Mouse (Mus musculus): Measurements from ENCODE around the gene Agap1. TPM values are rescaled to one million over a fixed set of nuclear protein-coding genes. Genes with fewer than 3 reads are reported as not detected.

The Agap1 gene
- polyA plus RNA-seq, 1 experiment from 2014 or later: 24.6 TPM

DNA sequence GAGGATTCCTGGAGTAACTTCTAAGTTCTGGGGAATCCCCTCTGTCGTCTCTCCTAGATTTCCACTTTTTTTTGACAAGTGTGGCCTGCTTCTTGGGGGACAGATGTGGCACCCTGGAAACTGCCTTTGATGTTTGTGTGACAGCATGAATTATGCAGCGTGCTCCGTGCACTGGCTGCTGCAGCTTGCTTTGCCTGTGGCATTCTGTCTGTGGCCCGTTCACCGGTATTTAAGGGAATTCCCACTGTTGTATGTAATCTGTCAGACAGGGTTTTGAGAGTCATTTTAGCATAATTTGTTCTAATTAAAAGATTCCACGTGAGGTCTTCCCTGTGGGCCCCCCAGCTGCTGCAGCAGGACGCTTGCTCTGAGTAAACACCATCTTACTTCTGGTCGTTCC is 312.3 kb downstream of the Agap1 start:
- H3K4me2 ChIP-seq (replicated peaks): no peak overlapping the region
- ATAC-seq (ENCODE audit: insufficient number of reproducible peaks, insufficient read depth, low FRiP score, low TSS enrichment): no peak
- 48% methylated on average over 8 of the region's 8 CpGs for WGBS

DNA sequence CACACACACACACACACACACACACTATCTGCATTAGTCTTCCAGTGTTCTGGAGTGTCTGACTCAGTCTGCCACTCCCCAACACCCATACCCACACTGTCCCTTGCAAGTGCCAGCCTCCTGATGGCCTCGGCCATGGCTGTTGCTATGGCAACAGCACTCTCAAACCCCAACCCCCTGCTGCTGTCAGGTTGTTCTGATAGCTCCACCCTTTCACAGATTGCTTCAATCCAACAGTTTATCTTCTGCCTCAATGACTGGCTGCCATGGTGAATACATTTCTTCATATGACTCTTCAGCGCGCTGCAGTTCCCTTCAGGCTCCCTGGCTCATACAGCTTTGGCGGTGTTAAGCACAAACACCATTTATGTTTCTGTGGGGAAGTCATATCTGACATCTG is 315.0 kb downstream of the Agap1 start:
- H3K4me1 ChIP-seq: peaks cover 15% of the 10 kb centered on the region; the same call in 1 of the 2 replicates
- H3K27ac ChIP-seq: no peak overlapping the region
- no peaks in the 10 kb centered on the region for H3K27me3 ChIP-seq
- H3K4me2 ChIP-seq (replicated peaks): no peak overlapping the region
- H3K9ac ChIP-seq: no peak overlapping the region
- H3K36me3 ChIP-seq: peaks cover 3% of the 10 kb centered on the region; the same call in 1 of the 2 replicates
- no peaks in the 10 kb centered on the region for H3K9me3 ChIP-seq
- H3K4me3 ChIP-seq: no peak overlapping the region
- no peak for ATAC-seq (ENCODE audit: insufficient number of reproducible peaks, insufficient read depth, low FRiP score, low TSS enrichment)
- WGBS: 86% methylated on average over 4 of the region's 4 CpGs

More for the DNA sequence above, 312.3 kb downstream of the Agap1 start:
- H3K36me3 ChIP-seq: peaks cover 3% of the 10 kb centered on the region; the same call in 1 of the 2 replicates
- H3K27me3 ChIP-seq: no peaks in the 10 kb centered on the region
- no peak overlapping the region for H3K9ac ChIP-seq
- H3K4me1 ChIP-seq: peaks cover 26% of the 10 kb centered on the region
- no peaks in the 10 kb centered on the region for H3K9me3 ChIP-seq
- H3K4me3 ChIP-seq: no peak overlapping the region
- no peak overlapping the region for H3K27ac ChIP-seq

DNA sequence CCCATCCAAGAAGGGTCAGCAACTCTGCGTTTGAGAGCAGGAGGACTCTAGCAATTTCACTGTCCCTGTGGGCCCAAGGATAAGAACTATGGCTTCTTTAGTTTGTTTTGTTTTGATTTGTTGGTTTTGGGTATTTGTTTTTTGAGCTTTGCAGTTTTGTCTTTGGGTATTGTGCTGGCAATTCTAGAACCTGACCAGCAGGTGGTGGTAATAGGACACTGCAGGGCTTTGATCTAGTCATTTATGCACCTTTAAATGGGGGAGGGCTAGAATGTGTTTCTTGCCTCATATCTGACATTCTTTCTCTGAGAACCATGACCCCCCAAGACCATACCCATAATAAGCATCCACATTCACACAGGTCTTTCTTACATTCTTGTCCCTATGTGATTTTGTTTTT is 315.7 kb downstream of the Agap1 start:
- Histone ChIP-seq H3K4me1 (peaks cover 15% of the 10 kb centered on the region; the same call in 1 of the 2 replicates), H3K9ac (no peak overlapping the region), H3K36me3 (peaks cover 3% of the 10 kb centered on the region; the same call in 1 of the 2 replicates), H3K4me3 (no peak overlapping the region), H3K27me3 (no peaks in the 10 kb centered on the region), H3K27ac (no peak overlapping the region), H3K4me2 (replicated peaks) (no peak overlapping the region), H3K9me3 (no peaks in the 10 kb centered on the region)
- WGBS: 63% methylated on average over 1 of the region's 1 CpGs
- no peak for ATAC-seq (ENCODE audit: insufficient number of reproducible peaks, insufficient read depth, low FRiP score, low TSS enrichment)

DNA sequence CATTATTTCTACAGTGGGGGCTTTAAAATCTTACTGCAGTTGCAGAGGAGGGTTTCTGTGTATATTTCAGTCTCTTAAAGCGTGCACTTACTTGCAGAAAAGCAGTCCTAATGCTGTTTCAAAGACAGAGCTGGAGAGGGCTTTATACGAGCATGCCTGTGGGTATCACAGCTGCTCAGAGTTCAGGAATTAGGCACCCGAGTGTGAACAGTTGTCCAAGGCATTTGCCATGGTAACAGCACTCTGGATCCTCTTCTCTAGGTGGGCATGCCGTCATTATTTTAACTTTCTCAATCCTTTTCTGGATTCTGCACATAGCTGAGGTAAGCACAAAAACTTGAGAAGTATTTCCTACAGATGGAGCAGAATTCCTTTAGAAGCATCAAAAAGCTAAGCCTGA is 321.1 kb downstream of the Agap1 start:
- no peak overlapping the region for H3K4me3 ChIP-seq
- no peak overlapping the region for H3K27ac ChIP-seq
- WGBS: 51% methylated on average over 4 of the region's 4 CpGs
- ATAC-seq (ENCODE audit: insufficient number of reproducible peaks, insufficient read depth, low FRiP score, low TSS enrichment): no peak
- H3K36me3 ChIP-seq: no peaks in the 10 kb centered on the region
- no peaks in the 10 kb centered on the region for H3K27me3 ChIP-seq
- no peak overlapping the region for H3K9ac ChIP-seq
- H3K9me3 ChIP-seq: no peaks in the 10 kb centered on the region
- H3K4me2 ChIP-seq (replicated peaks): no peak overlapping the region
- H3K4me1 ChIP-seq: no peaks in the 10 kb centered on the region

DNA sequence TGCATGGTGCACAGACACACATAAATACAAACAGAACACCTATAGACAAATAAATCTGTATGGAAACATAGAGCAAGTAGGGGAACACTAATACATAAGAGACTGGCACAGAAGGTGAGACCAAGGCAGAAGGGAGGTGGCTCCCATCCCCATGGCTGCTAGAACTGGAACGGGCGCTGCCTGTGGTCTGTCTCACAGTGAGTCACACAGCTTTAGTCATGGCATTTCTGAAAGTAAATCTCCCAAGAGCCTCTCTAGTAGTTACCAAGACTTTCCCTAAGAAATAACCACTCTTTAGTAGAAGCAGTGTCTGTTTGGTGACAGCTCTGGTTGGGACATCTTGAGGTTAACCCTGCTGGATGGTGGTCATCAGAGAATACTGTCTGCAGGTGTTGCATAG is 326.1 kb downstream of the Agap1 start:
- Histone ChIP-seq H3K4me1 (peaks cover 8% of the 10 kb centered on the region; the same call in 1 of the 2 replicates), H3K9me3 (no peaks in the 10 kb centered on the region), H3K4me3 (no peak overlapping the region), H3K4me2 (replicated peaks) (no peak overlapping the region), H3K36me3 (no peaks in the 10 kb centered on the region), H3K27ac (no peak overlapping the region), H3K27me3 (no peaks in the 10 kb centered on the region), H3K9ac (no peak overlapping the region)
- ATAC-seq (ENCODE audit: insufficient number of reproducible peaks, insufficient read depth, low FRiP score, low TSS enrichment): no peak
- 90% methylated on average over 2 of the region's 2 CpGs for WGBS

DNA sequence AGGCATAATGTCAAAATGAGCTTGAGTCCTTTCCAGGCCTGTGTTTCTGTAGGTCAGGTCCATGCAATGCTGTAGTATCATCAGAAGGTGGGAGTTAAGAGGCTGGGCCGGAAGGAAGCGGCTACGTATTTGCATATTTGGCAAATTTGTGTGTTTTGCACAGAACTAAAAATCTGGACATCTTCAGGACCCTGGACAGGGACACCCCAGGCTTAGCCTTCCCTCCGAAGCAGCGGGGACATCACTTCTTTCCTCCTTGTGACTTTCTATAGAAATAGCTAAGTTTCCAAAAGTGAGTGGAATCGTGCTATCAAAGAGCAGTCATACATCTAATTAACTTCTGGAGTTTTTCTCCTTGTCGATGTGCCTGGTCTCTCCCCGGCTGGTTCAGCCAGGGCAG is 327.3 kb downstream of the Agap1 start:
- 60% methylated on average over 8 of the region's 8 CpGs for WGBS
- Histone ChIP-seq H3K4me1 (peaks cover 8% of the 10 kb centered on the region; the same call in 1 of the 2 replicates), H3K27me3 (no peaks in the 10 kb centered on the region), H3K9me3 (no peaks in the 10 kb centered on the region), H3K4me2 (replicated peaks) (no peak overlapping the region), H3K9ac (no peak overlapping the region), H3K27ac (no peak overlapping the region), H3K4me3 (no peak overlapping the region), H3K36me3 (no peaks in the 10 kb centered on the region)
- no peak for ATAC-seq (ENCODE audit: insufficient number of reproducible peaks, insufficient read depth, low FRiP score, low TSS enrichment)

DNA sequence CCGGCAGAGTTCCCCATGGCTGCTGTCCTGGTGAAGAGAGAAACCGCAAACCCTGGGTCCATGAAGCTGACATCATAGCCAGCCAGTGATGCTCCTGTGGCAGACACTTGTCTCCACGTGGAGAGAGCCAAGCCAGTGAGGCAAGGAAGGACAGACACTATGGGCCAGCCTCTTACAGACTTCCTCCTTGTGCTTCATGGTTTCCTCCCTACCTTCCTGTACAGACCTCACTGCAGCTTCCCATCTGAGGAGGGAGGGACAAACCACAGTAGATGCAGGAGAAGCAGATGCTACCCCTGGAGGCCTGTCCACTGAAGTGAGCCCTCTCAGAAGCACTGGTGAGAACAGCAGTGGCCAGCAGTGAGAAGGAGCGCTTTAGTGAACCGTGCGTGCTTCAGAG is 332.2 kb downstream of the Agap1 start:
- Histone ChIP-seq H3K4me1 (peaks cover 8% of the 10 kb centered on the region; the same call in 1 of the 2 replicates), H3K9ac (no peak overlapping the region), H3K36me3 (peaks cover 17% of the 10 kb centered on the region; the same call in 1 of the 2 replicates), H3K9me3 (no peaks in the 10 kb centered on the region), H3K27me3 (no peaks in the 10 kb centered on the region), H3K4me3 (no peak overlapping the region), H3K4me2 (replicated peaks) (no peak overlapping the region), H3K27ac (no peak overlapping the region)
- ATAC-seq (ENCODE audit: insufficient number of reproducible peaks, insufficient read depth, low FRiP score, low TSS enrichment): no peak
- WGBS: 88% methylated on average over 6 of the region's 6 CpGs

DNA sequence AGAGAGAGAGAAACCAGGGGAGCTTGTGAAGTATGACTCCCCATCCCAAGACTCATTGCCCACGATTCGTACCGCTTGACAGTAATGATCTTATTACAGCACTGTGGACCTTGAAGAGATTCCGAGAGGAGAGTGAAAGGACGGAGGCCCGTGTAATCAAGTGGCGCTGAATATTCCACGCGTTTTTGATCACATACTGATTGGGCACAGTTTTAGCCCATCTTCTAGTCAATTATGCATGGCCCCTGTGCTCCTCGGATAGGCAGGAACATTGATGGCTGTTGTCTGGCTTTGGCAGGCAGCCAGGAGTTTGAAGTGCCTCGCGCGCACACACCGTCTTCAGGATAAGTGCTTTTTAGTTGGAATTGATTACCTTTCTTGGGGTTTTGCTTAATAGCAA is 344.1 kb downstream of the Agap1 start:
- WGBS: 70% methylated on average over 14 of the region's 14 CpGs
- no peaks in the 10 kb centered on the region for H3K27me3 ChIP-seq
- H3K4me2 ChIP-seq (replicated peaks): no peak overlapping the region
- H3K4me3 ChIP-seq: no peak overlapping the region
- H3K9me3 ChIP-seq: no peaks in the 10 kb centered on the region
- 0 out of 2 replicates have a peak, but pooled peaks cover 4% of the 10 kb centered on the region for H3K36me3 ChIP-seq
- H3K27ac ChIP-seq: no peak overlapping the region
- H3K4me1 ChIP-seq: peaks cover 21% of the 10 kb centered on the region
- no peak overlapping the region for H3K9ac ChIP-seq
- ATAC-seq (ENCODE audit: insufficient number of reproducible peaks, insufficient read depth, low FRiP score, low TSS enrichment): no peak

DNA sequence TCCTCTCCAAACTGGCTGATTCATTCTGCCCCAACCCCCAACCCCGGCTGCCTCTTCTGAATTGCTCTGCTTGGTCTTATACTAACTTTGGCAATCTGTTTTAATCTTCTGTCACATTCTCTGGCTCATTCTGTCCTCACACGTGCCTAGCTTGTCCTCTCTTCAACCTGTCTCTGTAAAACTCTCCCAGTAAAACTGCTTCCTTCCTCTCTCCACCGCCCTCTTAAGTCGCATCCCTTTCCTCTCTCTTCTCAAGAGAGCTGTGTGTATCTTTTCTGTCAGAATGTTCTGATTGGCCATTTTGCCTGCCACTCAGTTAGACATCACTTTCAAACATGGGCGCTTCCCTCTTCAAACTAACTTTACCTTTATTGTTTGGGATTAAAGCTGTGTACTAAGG is 346.9 kb downstream of the Agap1 start:
- ATAC-seq (ENCODE audit: insufficient number of reproducible peaks, insufficient read depth, low FRiP score, low TSS enrichment): no peak
- H3K4me3 ChIP-seq: no peak overlapping the region
- H3K27ac ChIP-seq: no peak overlapping the region
- no peaks in the 10 kb centered on the region for H3K9me3 ChIP-seq
- H3K27me3 ChIP-seq: no peaks in the 10 kb centered on the region
- WGBS: 77% methylated on average over 5 of the region's 5 CpGs
- H3K36me3 ChIP-seq: 0 out of 2 replicates have a peak, but pooled peaks cover 4% of the 10 kb centered on the region
- H3K4me1 ChIP-seq: peaks cover 21% of the 10 kb centered on the region
- H3K9ac ChIP-seq: no peak overlapping the region
- no peak overlapping the region for H3K4me2 ChIP-seq (replicated peaks)

DNA sequence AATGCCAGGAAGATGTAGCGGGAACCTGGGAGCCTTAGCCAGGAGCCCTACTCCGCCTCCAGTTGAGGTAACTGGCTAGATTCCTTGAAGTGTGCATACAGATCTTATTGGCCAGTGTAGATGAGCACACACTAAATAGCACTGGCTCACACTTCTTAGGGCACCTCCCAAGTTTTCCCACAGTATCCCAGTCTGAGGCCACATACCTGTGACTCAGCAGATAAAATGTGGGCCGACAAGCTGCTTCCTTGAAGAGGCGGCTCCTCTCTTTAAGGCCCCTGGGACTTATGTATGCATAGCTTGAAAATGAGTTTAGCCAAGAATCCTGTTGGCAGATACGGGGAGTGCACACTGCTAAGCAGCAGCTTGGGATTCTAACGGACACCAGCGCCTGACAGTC is 350.4 kb downstream of the Agap1 start:
- Histone ChIP-seq H3K36me3 (no peaks in the 10 kb centered on the region), H3K27ac (no peak overlapping the region), H3K4me1 (peaks cover 12% of the 10 kb centered on the region; the same call in 1 of the 2 replicates), H3K4me2 (replicated peaks) (no peak overlapping the region), H3K9me3 (no peaks in the 10 kb centered on the region), H3K27me3 (no peaks in the 10 kb centered on the region), H3K4me3 (no peak overlapping the region), H3K9ac (no peak overlapping the region)
- WGBS: 89% methylated on average over 7 of the region's 7 CpGs
- no peak for ATAC-seq (ENCODE audit: insufficient number of reproducible peaks, insufficient read depth, low FRiP score, low TSS enrichment)

DNA sequence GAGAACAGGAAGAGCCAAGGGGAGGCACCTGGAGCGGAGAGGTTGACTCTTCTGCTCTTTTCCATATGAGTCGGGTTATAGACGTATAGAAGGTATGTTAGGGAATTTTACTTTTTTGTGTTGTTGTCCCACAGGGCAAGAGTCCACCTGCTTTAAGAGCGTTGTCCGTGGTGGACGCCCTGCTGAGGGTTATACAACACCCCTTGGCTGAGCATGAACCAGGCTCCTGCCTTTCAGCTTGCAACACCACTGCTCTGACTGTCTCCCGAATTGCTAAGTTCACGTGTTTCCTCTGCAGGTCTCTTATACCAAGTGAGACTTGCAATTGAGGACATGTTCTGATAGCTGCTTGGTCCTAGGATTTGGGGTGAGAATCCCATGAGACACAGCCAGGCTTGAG is 358.2 kb downstream of the Agap1 start:
- no peak for ATAC-seq (ENCODE audit: insufficient number of reproducible peaks, insufficient read depth, low FRiP score, low TSS enrichment)
- 92% methylated on average over 8 of the region's 8 CpGs for WGBS

DNA sequence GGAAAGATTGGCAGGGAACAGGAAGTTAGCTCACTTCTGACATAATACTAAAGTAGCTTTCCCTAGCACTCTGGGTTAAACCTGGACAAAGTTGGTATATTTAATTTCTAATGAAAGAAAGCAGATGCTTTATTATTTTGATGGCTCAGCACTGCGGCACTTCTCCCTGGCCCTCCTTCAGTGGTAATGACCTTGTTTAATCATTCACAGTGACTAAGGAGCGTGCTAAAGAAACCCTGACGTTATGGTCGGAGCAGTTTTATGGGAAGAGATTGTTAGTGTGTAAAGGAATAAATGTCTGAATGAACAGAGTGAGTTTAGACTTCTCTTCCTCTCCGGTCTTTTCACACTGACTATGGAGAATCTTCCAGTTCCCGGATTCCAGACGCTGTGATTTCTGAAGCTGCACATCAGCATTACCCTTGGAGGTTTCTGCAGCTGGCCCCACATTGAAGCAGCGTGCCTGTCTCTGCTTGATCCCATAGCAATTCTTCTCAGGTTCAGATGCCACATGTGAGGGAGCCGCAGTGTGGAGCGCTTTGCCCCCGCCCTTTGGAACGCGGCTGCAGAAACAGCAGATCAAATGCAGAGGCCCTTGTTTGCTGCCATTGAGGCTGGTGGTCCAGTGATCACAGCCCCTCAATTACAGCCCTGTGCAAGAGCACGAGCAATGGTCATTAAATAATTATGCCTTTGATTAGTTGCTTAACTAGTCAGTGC is 362.0 kb downstream of the Agap1 start:
- Histone ChIP-seq H3K4me3 (no peak overlapping the region), H3K4me2 (replicated peaks) (0 out of 2 replicates have a peak overlapping the region, but pooled peaks have one; percentile 12), H3K9ac (no peak overlapping the region), H3K27ac (peak overlapping the region; percentile 7; the same call in 1 of the 2 replicates), H3K4me1 (peaks cover 14% of the 10 kb centered on the region), H3K9me3 (no peaks in the 10 kb centered on the region), H3K27me3 (no peaks in the 10 kb centered on the region), H3K36me3 (no peaks in the 10 kb centered on the region)
- no peak for ATAC-seq (ENCODE audit: insufficient number of reproducible peaks, insufficient read depth, low FRiP score, low TSS enrichment)
- 27% methylated on average over 14 of the region's 14 CpGs for WGBS

More for the DNA sequence above, 358.2 kb downstream of the Agap1 start:
- Histone ChIP-seq H3K27ac (no peak overlapping the region), H3K36me3 (no peaks in the 10 kb centered on the region), H3K9me3 (no peaks in the 10 kb centered on the region), H3K27me3 (no peaks in the 10 kb centered on the region), H3K4me2 (replicated peaks) (no peak overlapping the region), H3K4me3 (no peak overlapping the region), H3K4me1 (peaks cover 14% of the 10 kb centered on the region), H3K9ac (no peak overlapping the region)

Measured in embryonic facial prominence, embryonic 12.5 days (tissue).